8 mouse cellular contexts compared by ENCODE assay signal in genomic region chr7:83802509-83802908, GRCm38 (mm10). TPM values are rescaled to one million over a fixed set of nuclear protein-coding genes. Genes with fewer than 3 reads are reported as not detected.
DNase-seq lines count a peak whose midpoint lies in the region; ATAC-seq and TF ChIP-seq lines count a peak whose summit lies in the region.

No protein-coding gene starts in this region.

- H3K4me3 ChIP-seq in cerebellum, adult 2 months (replicated peaks; ENCODE audit: insufficient read depth, low read depth, low read length), result no peak overlapping the region
- no peak overlapping the region for H3K4me3 ChIP-seq in midbrain, embryonic 13.5 days (replicated peaks)

- H3K27me3 ChIP-seq in cerebellum, adult 2 months (ENCODE audit: control insufficient read depth, insufficient read depth, low read length), result no peaks in the 10 kb centered on the region
- no peaks in the 10 kb centered on the region for H3K27me3 ChIP-seq in midbrain, embryonic 13.5 days

- 8% methylated on average over 7 of the region's 7 CpGs for WGBS in cerebellum, adult 2 months
- 72% methylated on average over 7 of the region's 7 CpGs for WGBS in midbrain, embryonic 13.5 days

- peaks cover 30% of the 10 kb centered on the region for H3K4me1 ChIP-seq in cerebellum, adult 2 months (ENCODE audit: control insufficient read depth, insufficient read depth, low read length)
- H3K4me1 ChIP-seq in midbrain, embryonic 13.5 days (replicated peaks), result no peaks in the 10 kb centered on the region

- TF ChIP-seq CTCF in cerebellum, adult 2 months (IDR thresholded peaks at IDR 0.05; ENCODE audit: borderline replicate concordance, insufficient read depth, low read depth, low read length), result peak; percentile 70

- DNase-seq in kidney, adult 18-20 months, result peak; percentile 14
- no peak for DNase-seq in kidney, adult 11 months
- peak; percentile 28 for DNase-seq in ES-CJ7 (ENCODE audit: low read depth, low spot score)
- peak; percentile 56 to 71 for DNase-seq in cerebellum, adult 2 months
- no peak for DNase-seq in layer of hippocampus, postnatal 36 days
- no peak for DNase-seq in adrenal gland, adult 8-10 months

- no peak overlapping the region for H3K9ac ChIP-seq in midbrain, embryonic 13.5 days (replicated peaks)

- no peak overlapping the region for H3K4me2 ChIP-seq in midbrain, embryonic 13.5 days (replicated peaks)

- H3K9me3 ChIP-seq in midbrain, embryonic 13.5 days, result no peaks in the 10 kb centered on the region

- no peak overlapping the region for H3K27ac ChIP-seq in cerebellum, adult 2 months (ENCODE audit: insufficient read depth, low read length)
- H3K27ac ChIP-seq in midbrain, embryonic 13.5 days, result no peak overlapping the region

- peak; percentile 67 to 87 for ATAC-seq in hematopoietic stem cell, adult 5-6 weeks (replicated peaks in 1 of 2; ENCODE audit: insufficient read depth in 1 of 2, low FRiP score in 2 of 2, low TSS enrichment in 1 of 2, low read depth in 1 of 2, poor library complexity in 2 of 2, severe bottlenecking in 2 of 2)
- ATAC-seq in midbrain, embryonic 13.5 days, result peak; percentile 60

- no peaks in the 10 kb centered on the region for H3K36me3 ChIP-seq in midbrain, embryonic 13.5 days

- TF ChIP-seq POLR2A in cerebellum, adult 2 months (IDR thresholded peaks at IDR 0.05; ENCODE audit: borderline replicate concordance, insufficient read depth, low read length), result no peak

RNA-seq across cellular contexts. Expression of gene Cfap161, which starts 7.8 kb away (rescaled TPM):
- 1.7 and 2.4 TPM in 2 replicates for polyA plus RNA-seq in cerebellum, adult 2 months (2012; rRNA removed)
- not detected in 2 replicates for total RNA-seq in hematopoietic stem cell, adult 5-6 weeks (2017)
- 0.26 and 0.89 TPM in 2 replicates for polyA plus RNA-seq in midbrain, embryonic 13.5 days (2015; fragmentation: Nextera tagmentation; extraction: Ambion mirVana)
- total RNA-seq in layer of hippocampus, postnatal 36 days (2021), result 1 to 10 TPM; 1.7 TPM
- total RNA-seq in adrenal gland, adult 8-10 months (2022), result 1 to 10 TPM in 2 of 4 experiments, under 1 TPM in 2; 0.44 to 2.1 (median 1.2) TPM

RNA-seq across cellular contexts. Expression of gene Il16, which starts 57.0 kb away (rescaled TPM):
- polyA plus RNA-seq in cerebellum, adult 2 months (2012; rRNA removed), result 84.9 and 108 TPM in 2 replicates
- 93.8 and 124 TPM in 2 replicates for total RNA-seq in hematopoietic stem cell, adult 5-6 weeks (2017)
- polyA plus RNA-seq in midbrain, embryonic 13.5 days (2015; fragmentation: Nextera tagmentation; extraction: Ambion mirVana), result 0.74 and 0.88 TPM in 2 replicates
- 10 to 100 TPM; 58.8 to 63.9 TPM for total RNA-seq in layer of hippocampus, postnatal 36 days (2021)
- 1 to 10 TPM; 4.9 to 9.2 (median 6.5) TPM for total RNA-seq in adrenal gland, adult 8-10 months (2022)

Comparison
In these comparisons a context has a peak if more than half of its experiments do, and no peak if none do; other contexts are left out.
1. DNase-seq: peak in kidney, adult 18-20 months (single experiment), ES-CJ7 (single experiment) and cerebellum, adult 2 months (2 of 2); none in kidney, adult 11 months (single experiment), layer of hippocampus, postnatal 36 days (0 of 2) and adrenal gland, adult 8-10 months (single experiment).